19 mouse cellular contexts compared by ENCODE assay signal in genomic region chr7:49252902-49253301, GRCm38 (mm10).
DNase-seq lines count a peak whose midpoint lies in the region; ATAC-seq and TF ChIP-seq lines count a peak whose summit lies in the region.
"Had no signal": no experiment of that assay in that cellular context is flagged by ENCODE, and none has a peak within 500 bp of the region (broad histone marks: within the 10 kb centered on the region; RNA-seq: fewer than 3 reads in every experiment).

No protein-coding gene starts in this region.

- no peaks in the 10 kb centered on the region for H3K9me3 ChIP-seq in hindbrain, embryonic 10.5 days
- H3K9me3 ChIP-seq in hindbrain, postnatal 0 days (ENCODE audit: low read length), result no peaks in the 10 kb centered on the region
- H3K9me3 ChIP-seq in kidney, embryonic 16.5 days (ENCODE audit: low read length), result no peaks in the 10 kb centered on the region
- H3K9me3 ChIP-seq in hindbrain, embryonic 12.5 days (replicated peaks), result no peaks in the 10 kb centered on the region
- H3K9me3 ChIP-seq: embryonic facial prominence, embryonic 12.5 days; kidney, embryonic 15.5 days; limb, embryonic 12.5 days; midbrain, embryonic 12.5 days; neural tube, embryonic 15.5 days had no signal

- no peak overlapping the region for H3K4me2 ChIP-seq in hindbrain, postnatal 0 days (ENCODE audit: low read depth, low read length)
- H3K4me2 ChIP-seq in kidney, embryonic 16.5 days (replicated peaks; ENCODE audit: low read depth, low read length), result no peak overlapping the region
- H3K4me2 ChIP-seq in hindbrain, embryonic 12.5 days (replicated peaks), result no peak overlapping the region
- H3K4me2 ChIP-seq: embryonic facial prominence, embryonic 12.5 days; heart, embryonic 11.5 days; kidney, embryonic 15.5 days; limb, embryonic 12.5 days; midbrain, embryonic 12.5 days; neural tube, embryonic 15.5 days had no signal

- no peak for ATAC-seq in hindbrain, postnatal 0 days
- no peak for ATAC-seq in kidney, embryonic 16.5 days (ENCODE audit: low FRiP score, low TSS enrichment)
- no peak for ATAC-seq in hindbrain, embryonic 12.5 days (ENCODE audit: low FRiP score)

- H3K36me3 ChIP-seq in hindbrain, embryonic 10.5 days, result no peaks in the 10 kb centered on the region
- no peaks in the 10 kb centered on the region for H3K36me3 ChIP-seq in hindbrain, postnatal 0 days (ENCODE audit: insufficient read depth, low read length)
- H3K36me3 ChIP-seq in C2C12 (ENCODE audit: control insufficient read depth, insufficient read depth) (peaks cover 5% of the 10 kb centered on the region), macrophage (ENCODE audit: inconsistent target) (no peaks in the 10 kb centered on the region)
- no peaks in the 10 kb centered on the region for H3K36me3 ChIP-seq in kidney, embryonic 16.5 days (ENCODE audit: insufficient read depth, low read length)
- no peaks in the 10 kb centered on the region for H3K36me3 ChIP-seq in hindbrain, embryonic 12.5 days
- H3K36me3 ChIP-seq: embryonic facial prominence, embryonic 12.5 days; kidney, embryonic 15.5 days; limb, embryonic 12.5 days; midbrain, embryonic 12.5 days; neural tube, embryonic 15.5 days had no signal

- H3ac ChIP-seq in C2C12 (ENCODE audit: control insufficient read depth, insufficient read length, low read depth), result peak overlapping the region; percentile 13

- WGBS in hindbrain, embryonic 10.5 days, result 61% methylated on average over 6 of the region's 6 CpGs
- WGBS in hindbrain, postnatal 0 days, result 49% methylated on average over 6 of the region's 6 CpGs
- WGBS in macrophage (ENCODE audit: missing documents), result 22% methylated on average over 6 of the region's 6 CpGs
- WGBS in kidney, embryonic 16.5 days, result 76% methylated on average over 6 of the region's 6 CpGs
- WGBS in hindbrain, embryonic 12.5 days, result 53% methylated on average over 6 of the region's 6 CpGs

- H3K79me2 ChIP-seq in C2C12 (ENCODE audit: control insufficient read depth, insufficient read depth) (peaks cover 88% of the 10 kb centered on the region), macrophage (ENCODE audit: inconsistent target) (peaks cover 87% of the 10 kb centered on the region)

- no peak overlapping the region for H3K4me3 ChIP-seq in hindbrain, embryonic 10.5 days
- H3K4me3 ChIP-seq in hindbrain, postnatal 0 days (ENCODE audit: low read length), result no peak overlapping the region
- H3K4me3 ChIP-seq in C2C12 (ENCODE audit: insufficient read depth, poor library complexity, severe bottlenecking) (no peak overlapping the region), macrophage (ENCODE audit: inconsistent target) (no peak overlapping the region)
- H3K4me3 ChIP-seq in kidney, embryonic 16.5 days (ENCODE audit: low read length), result no peak overlapping the region
- H3K4me3 ChIP-seq in hindbrain, embryonic 12.5 days, result no peak overlapping the region
- H3K4me3 ChIP-seq: embryonic facial prominence, embryonic 12.5 days; kidney, embryonic 15.5 days; limb, embryonic 12.5 days; midbrain, embryonic 12.5 days; neural tube, embryonic 15.5 days had no signal

- no peak for TF ChIP-seq CTCF in hindbrain, postnatal 0 days (IDR thresholded peaks at IDR 0.05; ENCODE audit: low read depth)
- TF ChIP-seq CTCF in C2C12 (IDR thresholded peaks at IDR 0.05; ENCODE audit: control insufficient read depth, insufficient read depth, insufficient read length), result no peak

- H3K4me1 ChIP-seq in hindbrain, embryonic 10.5 days (replicated peaks), result peaks cover 48% of the 10 kb centered on the region
- H3K4me1 ChIP-seq in hindbrain, postnatal 0 days (ENCODE audit: insufficient read depth, low read length), result peaks cover 29% of the 10 kb centered on the region; the same call in 1 of the 2 replicates
- peaks cover 35% of the 10 kb centered on the region for H3K4me1 ChIP-seq in kidney, embryonic 16.5 days (ENCODE audit: insufficient read depth, low read length)
- H3K4me1 ChIP-seq in hindbrain, embryonic 12.5 days, result peaks cover 38% of the 10 kb centered on the region

- H3K27ac ChIP-seq in hindbrain, embryonic 10.5 days, result 0 out of 2 replicates have a peak overlapping the region, but pooled peaks have one; percentile 42
- H3K27ac ChIP-seq in hindbrain, postnatal 0 days, result no peak overlapping the region
- H3K27ac ChIP-seq in macrophage, result peak overlapping the region; percentile 98
- no peak overlapping the region for H3K27ac ChIP-seq in kidney, embryonic 16.5 days (ENCODE audit: low read length)
- H3K27ac ChIP-seq in hindbrain, embryonic 12.5 days, result no peak overlapping the region
- H3K27ac ChIP-seq: embryonic facial prominence, embryonic 12.5 days; kidney, embryonic 15.5 days; limb, embryonic 12.5 days; liver, embryonic 14.5 days; midbrain, embryonic 12.5 days; neural tube, embryonic 15.5 days had no signal

- peaks cover 50% of the 10 kb centered on the region for H3K79me3 ChIP-seq in C2C12 (ENCODE audit: low read depth)

- H3K9ac ChIP-seq in hindbrain, postnatal 0 days (replicated peaks; ENCODE audit: low read length), result no peak overlapping the region
- H3K9ac ChIP-seq in kidney, embryonic 16.5 days (replicated peaks; ENCODE audit: low read length), result no peak overlapping the region
- no peak overlapping the region for H3K9ac ChIP-seq in hindbrain, embryonic 12.5 days
- H3K9ac ChIP-seq: embryonic facial prominence, embryonic 12.5 days; kidney, embryonic 15.5 days; limb, embryonic 12.5 days; liver, embryonic 14.5 days; midbrain, embryonic 12.5 days; neural tube, embryonic 15.5 days had no signal

- peaks cover 26% of the 10 kb centered on the region for H3K27me3 ChIP-seq in hindbrain, embryonic 10.5 days (ENCODE audit: insufficient read depth, poor library complexity, severe bottlenecking)
- no peaks in the 10 kb centered on the region for H3K27me3 ChIP-seq in hindbrain, postnatal 0 days (ENCODE audit: insufficient read depth, low read length)
- no peaks in the 10 kb centered on the region for H3K27me3 ChIP-seq in C2C12 (ENCODE audit: control insufficient read depth, insufficient read depth, insufficient read length)
- H3K27me3 ChIP-seq in kidney, embryonic 16.5 days (ENCODE audit: insufficient read depth, low read length), result peaks cover 7% of the 10 kb centered on the region
- peaks cover 13% of the 10 kb centered on the region for H3K27me3 ChIP-seq in hindbrain, embryonic 12.5 days
- H3K27me3 ChIP-seq: neural tube, embryonic 15.5 days had no signal

- no peak for DNase-seq in hindbrain, embryonic 10.5 days (ENCODE audit: low spot score)
- no peak for DNase-seq in hindbrain, postnatal 0 days (ENCODE audit: low spot score)
- DNase-seq in brain, adult 2 months (ENCODE audit: low read depth, low spot score), result peak; percentile 76
- DNase-seq in natural killer cell, adult 2 months (ENCODE audit: low spot score in 2 of 2), result no peak
- DNase-seq: adrenal gland, postnatal 36 days; gastrocnemius, postnatal 14 days; right cerebral cortex, postnatal 4 days; thymus, postnatal 36 days had no signal

TF ChIP-seq in C2C12, 6 proteins besides CTCF, POLR2A, EP300 and RAD21:
- TF ChIP-seq MAX (IDR thresholded peaks at IDR 0.05), result no peak
- no peak for TF ChIP-seq MYOG (IDR thresholded peaks at IDR 0.05; ENCODE audit: control insufficient read depth, extremely low read depth, insufficient read length)
- peak; percentile 70 for TF ChIP-seq USF1 (IDR thresholded peaks at IDR 0.05; ENCODE audit: low read depth)
- TF ChIP-seq FOSL1 (IDR thresholded peaks at IDR 0.05; ENCODE audit: insufficient read depth, low read length, poor library complexity, severe bottlenecking), result no peak
- no peak for TF ChIP-seq CEBPB (IDR thresholded peaks at IDR 0.05; ENCODE audit: low read depth)

Comparison
In these comparisons a context has a peak if more than half of its experiments do, and no peak if none do; other contexts are left out.
1. H3K27ac ChIP-seq: peak in hindbrain, embryonic 10.5 days (single experiment) and macrophage (single experiment); none in hindbrain, postnatal 0 days (single experiment), kidney, embryonic 16.5 days (single experiment) and hindbrain, embryonic 12.5 days (single experiment).